Mouse (Mus musculus) spleen, embryonic (tissue): ENCODE data around the gene Vmn1r139.
"Not testable (repeated sequence)": the region's sequence is repeated elsewhere in the genome, so short reads cannot be mapped to it uniquely, and the experiment has no call there.

Experiments
- CTCF ChIA-PET: fragments of 350-600 bp; sonication (Branson Sonifier 250); formaldehyde crosslinking; loops from one replicate; lab custom pipeline; 2022; lab: Charles Lee

Gene Vmn1r139

GRCm38 (mm10) chr7:22068757-22069156 lies at the start of gene Vmn1r139:
Gene Vmn1r139 (plus strand): TSS chr7:22069057.
- CTCF ChIA-PET, result not testable (repeated sequence)

GRCm38 (mm10) chr7:22028797-22029196 lies 40.1 kb upstream of the Vmn1r139 start, which contains the start of gene Vmn1r138:
Gene Vmn1r138 (minus strand): TSS chr7:22028897.
- CTCF ChIA-PET, result not testable (repeated sequence)

- CTCF ChIA-PET, result not testable (repeated sequence)
These were observed 12.7 kb upstream of the Vmn1r139 start, which contains the start of gene Gm6176 for GRCm38 (mm10) chr7:22056205-22056604. Gene Gm6176 (minus strand): TSS chr7:22056305.

GRCm38 (mm10) chr7:22118145-22118544 lies 49.3 kb downstream of the Vmn1r139 start, which contains the start of gene Gm16451:
Gene Gm16451 (minus strand): TSS chr7:22118245.
- CTCF ChIA-PET, result not testable (repeated sequence)

GRCm38 (mm10) chr7:22134641-22135040 lies 65.8 kb downstream of the Vmn1r139 start, which contains the start of gene Gm10666:
Gene Gm10666 (minus strand): TSS chr7:22134741.
- CTCF ChIA-PET, result not testable (repeated sequence)
